ENCODE assay signal across 17 mouse cellular contexts in genomic region chr8:124783228-124783627, GRCm38 (mm10). TPM values are rescaled to one million over a fixed set of nuclear protein-coding genes. Genes with fewer than 3 reads are reported as not detected.
"Had no signal": no experiment of that assay in that cellular context is flagged by ENCODE, and none has a peak within 500 bp of the region (broad histone marks: within the 10 kb centered on the region; RNA-seq: fewer than 3 reads in every experiment).

No protein-coding gene starts in this region.

- H3K9ac ChIP-seq: liver, embryonic 15.5 days; lung, embryonic 14.5 days had no signal

- H3K4me1 ChIP-seq: liver, embryonic 15.5 days had no signal

- H3K9me3 ChIP-seq: limb, embryonic 10.5 days; liver, embryonic 15.5 days; midbrain, embryonic 10.5 days had no signal

- H3K4me2 ChIP-seq: liver, embryonic 11.5 days; liver, embryonic 15.5 days; lung, embryonic 14.5 days had no signal

- H3K4me3 ChIP-seq: layer of hippocampus, adult 2 months; limb, embryonic 10.5 days; liver, embryonic 15.5 days; midbrain, embryonic 10.5 days had no signal

- DNase-seq: kidney, adult 9 months; lung, embryonic 14.5 days; lung, postnatal 10 days; lung, postnatal 4 days; midbrain, embryonic 14.5 days; right cerebral cortex, adult 18-20 months; right cerebral cortex, postnatal 25 days; thymus, adult 2 months; thymus, postnatal 25 days had no signal

- H3K27ac ChIP-seq: layer of hippocampus, adult 2 months; limb, embryonic 10.5 days; liver, embryonic 15.5 days; midbrain, embryonic 10.5 days had no signal

- H3K36me3 ChIP-seq: limb, embryonic 10.5 days; liver, embryonic 15.5 days; midbrain, embryonic 10.5 days had no signal

RNA-seq across cellular contexts. Expression of gene Trim67, which starts 9.7 kb away (rescaled TPM):
- total RNA-seq: monocyte, adult 5-6 weeks had no signal
- polyA plus RNA-seq: inflammation-experienced regulatory T-cells, adult 6 months; limb, embryonic 10.5 days had no signal

RNA-seq across cellular contexts. Expression of gene Fam89a, which starts 31.6 kb away (rescaled TPM):
- total RNA-seq: left cerebral cortex, postnatal 10 days had no signal
